Mouse (Mus musculus) C2C12 (cell line): Measurements from ENCODE around the gene Sec14l2. TPM values are rescaled to one million over a fixed set of nuclear protein-coding genes. Genes with fewer than 3 reads are reported as not detected.

Source experiments
- H3K27me3 ChIP-seq: one replicate; pipeline ENCODE4 v1.6.1; 2011; ENCODE audit not compliant: control insufficient read depth, insufficient read depth, insufficient read length
- H3K36me3 ChIP-seq: one replicate; pipeline ENCODE4 v1.6.1; 2011; ENCODE audit not compliant: control insufficient read depth, insufficient read depth
- H3K4me3 ChIP-seq: one replicate; pipeline ENCODE4 v1.5.1; 2011; ENCODE audit warnings: mild to moderate bottlenecking, control low read depth; ENCODE audit not compliant: poor library complexity, insufficient read depth, severe bottlenecking
- H3K79me2 ChIP-seq: one replicate; pipeline ENCODE4 v1.6.1; 2011; ENCODE audit not compliant: control insufficient read depth, insufficient read depth
- H3K79me3 ChIP-seq: one replicate; pipeline ENCODE4 v1.6.1; 2011; ENCODE audit warnings: low read depth, control low read depth
- H3ac ChIP-seq: one replicate; pipeline ENCODE3; 2011; ENCODE audit warnings: low read depth; ENCODE audit not compliant: control insufficient read depth, insufficient read length
- CEBPB ChIP-seq: IDR thresholded peaks from one replicate; pipeline ENCODE4 v1.6.1; 2011; ENCODE audit warnings: low read depth, mild to moderate bottlenecking, control low read depth, moderate library complexity
- CTCF ChIP-seq: IDR thresholded peaks from one replicate; pipeline ENCODE4 v1.5.1; 2011; ENCODE audit not compliant: control insufficient read depth, insufficient read depth, insufficient read length
- FOSL1 ChIP-seq: IDR thresholded peaks from one replicate; pipeline ENCODE4 v1.8.0; 2011; ENCODE audit warnings: mild to moderate bottlenecking, low read length; ENCODE audit not compliant: poor library complexity, insufficient read depth, severe bottlenecking
- MAX ChIP-seq: IDR thresholded peaks from one replicate; pipeline ENCODE4 v1.6.1; 2011; ENCODE audit warnings: mild to moderate bottlenecking, control low read depth
- MYOD1 ChIP-seq: IDR thresholded peaks from one replicate; pipeline ENCODE4 v1.6.1; 2011; ENCODE audit warnings: low read depth; ENCODE audit not compliant: control insufficient read depth, insufficient read length
- MYOG ChIP-seq: IDR thresholded peaks from one replicate; pipeline ENCODE4 v1.6.1; 2011; ENCODE audit not compliant: control insufficient read depth, insufficient read length; ENCODE audit errors: extremely low read depth
- USF1 ChIP-seq: IDR thresholded peaks from one replicate; pipeline ENCODE4 v1.6.1; 2011; ENCODE audit warnings: low read depth, mild to moderate bottlenecking, control low read depth, moderate library complexity
- polyA plus RNA-seq: library from polyadenylated mRNA; unstranded; fragments of >200 nt; fragmentation: generic; extraction: Trizol; gene quantifications from one replicate; pipeline ENCODE4 v1.2.1, GENCODE M21; 2012; ENCODE audit warnings: missing spikeins

Gene Sec14l2
- polyA plus RNA-seq, 1 experiment, result 7.3 TPM

DNA sequence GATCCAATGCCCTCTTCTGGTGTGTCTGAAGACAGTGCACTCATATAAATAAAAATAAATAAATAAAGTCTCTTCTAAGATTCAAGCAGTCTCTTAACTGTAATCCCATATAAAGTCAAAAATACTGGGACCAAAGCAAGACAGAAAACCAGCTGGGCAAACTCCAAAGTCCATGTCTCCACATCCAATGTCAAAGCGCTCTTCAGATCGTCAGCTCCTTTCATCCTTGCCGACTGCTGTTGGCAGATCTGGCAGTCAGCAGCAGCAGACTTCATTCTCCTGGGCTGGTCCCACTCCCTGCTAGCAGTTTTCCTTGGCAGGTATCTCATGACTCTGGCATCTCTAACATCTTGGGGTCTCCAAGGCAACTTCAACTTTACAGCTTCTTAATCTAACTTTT, 35.5 kb upstream of the Sec14l2 start:
- Histone ChIP-seq H3ac (no peak overlapping the region), H3K27me3 (no peaks in the 10 kb centered on the region), H3K79me2 (peaks cover 47% of the 10 kb centered on the region), H3K36me3 (peaks cover 28% of the 10 kb centered on the region), H3K79me3 (peaks cover 31% of the 10 kb centered on the region), H3K4me3 (no peak overlapping the region)
- TF ChIP-seq FOSL1 (no peak), MYOD1 (no peak), MYOG (no peak), CTCF (no peak), MAX (no peak), USF1 (no peak), CEBPB (no peak)

DNA sequence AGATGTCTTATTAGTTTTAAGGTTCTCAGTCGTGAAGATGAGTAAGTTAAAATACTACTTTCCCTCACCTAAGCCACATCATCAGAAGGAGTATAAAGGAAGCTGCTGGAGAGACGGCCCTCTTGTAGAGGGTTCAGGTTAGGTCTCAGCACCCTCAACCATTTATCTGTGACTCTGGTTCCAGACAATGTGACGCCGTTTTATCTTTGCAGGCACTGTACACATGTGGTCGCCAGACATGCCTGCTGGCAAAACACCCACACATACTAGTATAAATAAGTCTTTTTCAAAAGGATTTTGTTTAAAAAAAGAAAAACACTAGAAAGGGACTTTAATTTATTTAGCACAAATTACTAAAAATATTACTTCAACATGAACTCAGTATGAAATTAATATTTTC, 32.4 kb upstream of the Sec14l2 start:
- no peak for TF ChIP-seq CEBPB
- TF ChIP-seq USF1, result no peak
- no peak for TF ChIP-seq FOSL1
- TF ChIP-seq MYOG, result no peak
- no peak for TF ChIP-seq MAX
- no peak for TF ChIP-seq CTCF
- no peak for TF ChIP-seq MYOD1
- peaks cover 17% of the 10 kb centered on the region for H3K79me2 ChIP-seq
- no peaks in the 10 kb centered on the region for H3K27me3 ChIP-seq
- no peak overlapping the region for H3K4me3 ChIP-seq
- no peaks in the 10 kb centered on the region for H3K36me3 ChIP-seq
- H3ac ChIP-seq, result no peak overlapping the region
- peaks cover 3% of the 10 kb centered on the region for H3K79me3 ChIP-seq

DNA sequence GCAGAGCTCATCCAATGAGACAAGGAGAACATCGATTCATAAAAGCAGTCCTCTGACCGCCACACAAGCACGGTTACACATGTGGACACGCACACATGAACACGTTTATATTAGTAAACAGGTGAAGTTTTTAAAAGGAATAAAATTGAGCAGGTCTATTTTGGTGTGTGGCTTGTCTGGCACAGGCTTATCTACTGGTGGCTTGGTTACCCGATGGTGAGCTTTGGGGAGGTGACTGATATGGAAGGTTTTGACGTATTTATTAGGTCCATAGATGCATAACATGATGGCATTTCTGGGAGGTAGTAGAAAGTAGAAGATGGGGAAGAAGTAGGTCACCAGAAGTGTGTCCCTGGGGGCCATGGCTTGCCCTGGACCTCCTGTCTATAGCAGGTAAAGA, 30.5 kb upstream of the Sec14l2 start:
- Histone ChIP-seq H3K79me3 (no peaks in the 10 kb centered on the region), H3K36me3 (no peaks in the 10 kb centered on the region), H3K4me3 (no peak overlapping the region), H3ac (no peak overlapping the region), H3K27me3 (no peaks in the 10 kb centered on the region), H3K79me2 (no peaks in the 10 kb centered on the region)
- TF ChIP-seq MYOG, result no peak
- TF ChIP-seq MYOD1, result no peak
- TF ChIP-seq FOSL1, result no peak
- TF ChIP-seq CTCF, result no peak
- TF ChIP-seq MAX, result no peak
- no peak for TF ChIP-seq CEBPB
- TF ChIP-seq USF1, result no peak

DNA sequence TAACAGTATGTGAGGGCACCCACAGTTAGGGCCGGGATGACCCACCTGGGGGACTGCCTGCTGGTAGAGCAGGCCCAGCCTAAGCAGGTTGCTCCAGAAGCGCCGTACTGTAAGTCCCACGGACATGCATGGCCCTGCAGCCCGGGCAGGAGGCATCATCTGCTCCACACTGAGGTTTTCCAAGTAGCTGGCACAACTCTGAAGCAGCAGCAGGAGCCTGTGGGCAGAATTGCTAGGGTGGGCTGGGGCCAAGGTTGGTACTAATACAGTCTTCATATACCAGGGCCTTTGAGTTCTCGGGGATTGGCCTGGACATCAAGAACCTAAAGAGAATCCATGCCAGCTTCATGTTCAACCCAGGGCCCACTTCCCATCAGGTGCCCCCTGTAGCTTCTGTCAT, 26.7 kb upstream of the Sec14l2 start:
- no peaks in the 10 kb centered on the region for H3K79me3 ChIP-seq
- H3K4me3 ChIP-seq, result no peak overlapping the region
- H3K79me2 ChIP-seq, result no peaks in the 10 kb centered on the region
- no peaks in the 10 kb centered on the region for H3K36me3 ChIP-seq
- no peaks in the 10 kb centered on the region for H3K27me3 ChIP-seq
- TF ChIP-seq FOSL1 (no peak), CEBPB (no peak), CTCF (no peak), USF1 (no peak), MYOG (no peak), MYOD1 (no peak), MAX (no peak)
- H3ac ChIP-seq, result no peak overlapping the region

DNA sequence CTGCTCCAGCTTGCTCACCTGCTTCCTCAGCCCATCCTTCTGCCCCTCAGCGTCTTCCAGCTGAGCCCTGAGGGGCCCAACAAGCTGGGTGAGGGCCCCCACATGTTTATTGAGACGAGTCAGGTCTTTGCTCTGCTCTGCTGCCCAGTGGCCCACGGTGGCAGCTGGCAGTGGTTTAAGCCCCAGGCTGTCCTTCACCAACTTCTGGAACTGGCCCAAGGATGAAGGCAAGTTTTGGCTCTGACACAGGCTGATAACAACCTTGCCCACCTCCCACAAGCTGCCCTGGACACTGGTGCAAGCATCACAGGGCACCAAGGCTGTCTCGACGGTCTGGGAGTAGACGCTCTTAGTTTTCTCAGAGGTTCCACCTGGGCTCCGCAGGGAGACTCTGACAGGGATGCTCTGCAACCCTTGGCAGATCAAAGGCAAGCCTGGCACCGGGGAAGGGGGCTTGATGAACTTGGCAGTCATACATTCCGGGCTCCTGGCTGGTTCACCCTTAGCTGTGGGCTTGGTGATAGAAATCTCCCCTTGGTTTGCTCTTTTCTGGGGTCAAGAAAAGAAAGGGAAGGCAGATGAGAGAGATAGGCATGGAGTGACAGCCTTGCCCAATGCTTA, 25.4 kb upstream of the Sec14l2 start:
- H3K4me3 ChIP-seq, result no peak overlapping the region
- no peaks in the 10 kb centered on the region for H3K27me3 ChIP-seq
- no peaks in the 10 kb centered on the region for H3K79me2 ChIP-seq
- no peak for TF ChIP-seq CEBPB
- TF ChIP-seq MYOG, result no peak
- no peak for TF ChIP-seq USF1
- TF ChIP-seq FOSL1, result no peak
- no peaks in the 10 kb centered on the region for H3K79me3 ChIP-seq
- no peaks in the 10 kb centered on the region for H3K36me3 ChIP-seq
- H3ac ChIP-seq, result no peak overlapping the region

DNA sequence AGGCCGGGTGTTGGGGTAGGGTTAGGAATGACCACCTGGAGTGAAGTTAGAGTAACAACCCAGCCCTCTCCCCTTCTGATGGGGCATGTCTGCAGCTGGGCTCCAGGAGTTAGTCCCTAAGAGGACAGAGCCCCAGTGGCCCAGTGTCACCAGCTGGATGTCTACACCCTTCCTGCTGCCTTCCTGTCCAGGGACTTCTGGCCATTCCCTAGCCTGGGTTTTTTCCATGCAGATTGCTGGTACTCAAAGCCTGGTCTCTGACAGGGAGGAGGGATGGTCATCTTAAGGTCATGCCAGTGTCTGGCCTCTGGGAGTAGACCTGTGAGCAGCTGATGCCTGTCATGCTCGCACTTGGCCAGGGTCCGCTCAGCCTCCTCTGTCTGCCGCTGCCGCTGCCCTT, 24.9 kb upstream of the Sec14l2 start:
- H3K4me3 ChIP-seq, result no peak overlapping the region
- TF ChIP-seq MYOD1 (no peak), CEBPB (no peak), FOSL1 (no peak), USF1 (no peak), CTCF (no peak), MAX (no peak), MYOG (no peak)
- H3K36me3 ChIP-seq, result no peaks in the 10 kb centered on the region
- no peak overlapping the region for H3ac ChIP-seq
- H3K27me3 ChIP-seq, result no peaks in the 10 kb centered on the region
- no peaks in the 10 kb centered on the region for H3K79me3 ChIP-seq
- H3K79me2 ChIP-seq, result no peaks in the 10 kb centered on the region
